Mouse (Mus musculus) mature B cell (primary cell): ENCODE data around the gene Gm21987.

Experiments
- in situ Hi-C: fragments of 300-500 bp; cut with MboI; formaldehyde crosslinking; loops from 2 replicates; pipeline ENCODE4 v1.14.3; 2019

Gm21987 gene

GRCm38 (mm10) chr16:38348217-38348761, 1.4 kb downstream of the Gm21987 start:
- in situ Hi-C loops: loop anchor here (10.0 kb wide), 2 partner anchors 157 to 377 kb away; no protein-coding TSS in a partner anchor

GRCm38 (mm10) chr16:38349881-38350280, 3.0 kb downstream of the Gm21987 start:
- in situ Hi-C loops: loop anchor here (10.0 kb wide), 2 partner anchors 155 to 375 kb away; no protein-coding TSS in a partner anchor

GRCm38 (mm10) chr16:38350361-38350855, 3.6 kb downstream of the Gm21987 start:
- in situ Hi-C loops: no loop called here

GRCm38 (mm10) chr16:38350939-38351338, 4.1 kb downstream of the Gm21987 start:
- in situ Hi-C loops: no loop called here

- in situ Hi-C loops: no loop called here
Observed at GRCm38 (mm10) chr16:38352031-38352430, 5.2 kb downstream of the Gm21987 start.

GRCm38 (mm10) chr16:38352851-38353250, 6.0 kb downstream of the Gm21987 start:
- in situ Hi-C loops: no loop called here

GRCm38 (mm10) chr16:38353642-38354041, 6.8 kb downstream of the Gm21987 start:
- in situ Hi-C loops: no loop called here

- in situ Hi-C loops: no loop called here
Observed at GRCm38 (mm10) chr16:38354185-38354913, 7.5 kb downstream of the Gm21987 start.

GRCm38 (mm10) chr16:38358256-38358812, 11.5 kb downstream of the Gm21987 start:
- in situ Hi-C loops: no loop called here

- in situ Hi-C loops: no loop called here
Observed at GRCm38 (mm10) chr16:38359241-38359640, 12.4 kb downstream of the Gm21987 start.

- in situ Hi-C loops: no loop called here
Observed at GRCm38 (mm10) chr16:38359857-38360256, 13.0 kb downstream of the Gm21987 start.

GRCm38 (mm10) chr16:38360317-38360716, 13.5 kb downstream of the Gm21987 start:
- in situ Hi-C loops: no loop called here

GRCm38 (mm10) chr16:38361933-38362332, 15.1 kb downstream of the Gm21987 start, which contains the start of gene Popdc2:
Popdc2 (plus strand) TSS chr16:38362209.
- in situ Hi-C loops: no loop called here

- in situ Hi-C loops: no loop called here
Observed at GRCm38 (mm10) chr16:38362493-38363255, 15.8 kb downstream of the Gm21987 start.

- in situ Hi-C loops: no loop called here
Observed at GRCm38 (mm10) chr16:38363256-38363595, 16.4 kb downstream of the Gm21987 start.

- in situ Hi-C loops: no loop called here
Observed at GRCm38 (mm10) chr16:38363657-38364056, 16.8 kb downstream of the Gm21987 start.

GRCm38 (mm10) chr16:38365390-38365789, 18.6 kb downstream of the Gm21987 start:
- in situ Hi-C loops: no loop called here

- in situ Hi-C loops: no loop called here
Observed at GRCm38 (mm10) chr16:38366231-38366630, 19.4 kb downstream of the Gm21987 start.

GRCm38 (mm10) chr16:38368336-38368735, 21.5 kb downstream of the Gm21987 start:
- in situ Hi-C loops: no loop called here

GRCm38 (mm10) chr16:38369000-38369399, 22.2 kb downstream of the Gm21987 start:
- in situ Hi-C loops: no loop called here

GRCm38 (mm10) chr16:38369431-38369830, 22.6 kb downstream of the Gm21987 start:
- in situ Hi-C loops: no loop called here

- in situ Hi-C loops: no loop called here
Observed at GRCm38 (mm10) chr16:38369992-38370484, 23.2 kb downstream of the Gm21987 start.
